Mouse (Mus musculus): Measurements from ENCODE around the gene C1d.
"Not testable (repeated sequence)": the region's sequence is repeated elsewhere in the genome, so short reads cannot be mapped to it uniquely, and the experiment has no call there.

The C1d gene

GRCm38 (mm10) chr11:17257443-17257842 is at the start of gene C1d:
Gene C1d (plus strand): TSS chr11:17257579.
- DNase-seq: peak; percentile 86 to 92

GRCm38 (mm10) chr11:17211258-17212140 is 45.9 kb upstream of the C1d start, which contains the start of gene Pno1:
Gene Pno1 (minus strand): TSS chr11:17211568.
- peak; percentile 90 for DNase-seq

- no peak for DNase-seq
These were observed 45.3 kb upstream of the C1d start for GRCm38 (mm10) chr11:17212141-17212495.

- DNase-seq: no peak
These were observed 44.4 kb upstream of the C1d start for GRCm38 (mm10) chr11:17212903-17213509.

- DNase-seq: no peak
These were observed 41.9 kb upstream of the C1d start for GRCm38 (mm10) chr11:17215475-17215874.

- DNase-seq: no peak
These were observed 36.3 kb upstream of the C1d start for GRCm38 (mm10) chr11:17221126-17221525.

GRCm38 (mm10) chr11:17232792-17233191 is 24.6 kb upstream of the C1d start:
- DNase-seq: no peak

GRCm38 (mm10) chr11:17236449-17237037 is 20.8 kb upstream of the C1d start:
- DNase-seq: no peak

GRCm38 (mm10) chr11:17238598-17238997 is 18.8 kb upstream of the C1d start:
- DNase-seq: not testable (repeated sequence)

- DNase-seq: no peak
These were observed 8.7 kb upstream of the C1d start for GRCm38 (mm10) chr11:17248715-17249114.

- DNase-seq: peak; percentile 6 to 7
These were observed 490 bp upstream of the C1d start for GRCm38 (mm10) chr11:17256813-17257365.

GRCm38 (mm10) chr11:17257861-17258260 is 482 bp downstream of the C1d start:
- DNase-seq: peak in 1 of 2 experiments; percentile 6

- no peak for DNase-seq
These were observed 9.8 kb downstream of the C1d start for GRCm38 (mm10) chr11:17267176-17267575.

GRCm38 (mm10) chr11:17268801-17269200 is 11.4 kb downstream of the C1d start:
- no peak for DNase-seq

- peak in 1 of 2 experiments; percentile 13 for DNase-seq
These were observed 22.6 kb downstream of the C1d start for GRCm38 (mm10) chr11:17279959-17280358.

GRCm38 (mm10) chr11:17284055-17284454 is 26.7 kb downstream of the C1d start:
- DNase-seq: peak in 1 of 2 experiments; percentile 40

GRCm38 (mm10) chr11:17288884-17289283 is 31.5 kb downstream of the C1d start:
- no peak for DNase-seq

GRCm38 (mm10) chr11:17306007-17306891 is 48.9 kb downstream of the C1d start:
- no peak for DNase-seq

- DNase-seq: no peak
These were observed 50.1 kb downstream of the C1d start for GRCm38 (mm10) chr11:17307457-17307856.

Data from spleen, adult 18-20 months (tissue).